Mouse (Mus musculus): ENCODE results near the gene Gm5089. TPM values are rescaled to one million over a fixed set of nuclear protein-coding genes. Genes with fewer than 3 reads are reported as not detected.

Gene Gm5089
- total RNA-seq (2021), result under 1 TPM in 1 of 2 experiments, not detected in 1; 0.25 TPM

GRCm38 (mm10) chr14:122450496-122451382 is at the start of gene Gm5089:
TSS of gene Gm5089 (minus strand) at chr14:122451115.
- intact Hi-C loops (cut with DNase I), result loop anchor here (5.0 kb wide), 2 partner anchors 37 to 43 kb away; no protein-coding TSS in a partner anchor

GRCm38 (mm10) chr14:122492015-122492414 is 41.1 kb upstream of the Gm5089 start:
- intact Hi-C loops (cut with DNase I), result loop anchor here (5.0 kb wide), 1 partner anchor 385 kb away; no protein-coding TSS in a partner anchor
- DNase-seq (ENCODE audit: low spot score in 2 of 2), result no peak

More at GRCm38 (mm10) chr14:122450496-122451382, at the start of gene Gm5089:
- DNase-seq (ENCODE audit: low spot score in 2 of 2), result no peak

GRCm38 (mm10) chr14:122491521-122491920 is 40.6 kb upstream of the Gm5089 start:
- intact Hi-C loops (cut with DNase I), result loop anchor here (5.0 kb wide), 1 partner anchor 386 kb away; no protein-coding TSS in a partner anchor

GRCm38 (mm10) chr14:122490441-122491328 is 39.8 kb upstream of the Gm5089 start, which contains the start of gene Gm10837:
TSS of gene Gm10837 (plus strand) at chr14:122490586.
- DNase-seq (ENCODE audit: low spot score in 2 of 2), result no peak
- intact Hi-C loops (cut with DNase I), result loop anchor here (5.0 kb wide), 1 partner anchor 387 kb away; no protein-coding TSS in a partner anchor

More at GRCm38 (mm10) chr14:122491521-122491920, 40.6 kb upstream of the Gm5089 start:
- no peak for DNase-seq (ENCODE audit: low spot score in 2 of 2)

- intact Hi-C loops (cut with DNase I), result loop anchor here (5.0 kb wide), 2 partner anchors 38 to 387 kb away; partner anchors contain the start of gene Gm5089
- no peak for DNase-seq (ENCODE audit: low spot score in 2 of 2)
Observed at GRCm38 (mm10) chr14:122489686-122490414, 38.9 kb upstream of the Gm5089 start.

- no peak for DNase-seq (ENCODE audit: low spot score in 2 of 2)
- intact Hi-C loops (cut with DNase I), result loop anchor here (5.0 kb wide), 1 partner anchor 37 kb away; the partner anchor contains the start of gene Gm5089
Observed at GRCm38 (mm10) chr14:122489041-122489440, 38.1 kb upstream of the Gm5089 start.

- no peak for DNase-seq (ENCODE audit: low spot score in 2 of 2)
- intact Hi-C loops (cut with DNase I), result loop anchor here (5.0 kb wide), 1 partner anchor 35 kb away; the partner anchor contains the start of gene Gm5089
Observed at GRCm38 (mm10) chr14:122487366-122487765, 36.5 kb upstream of the Gm5089 start.

GRCm38 (mm10) chr14:122486611-122487010 is 35.7 kb upstream of the Gm5089 start:
- no peak for DNase-seq (ENCODE audit: low spot score in 2 of 2)
- intact Hi-C loops (cut with DNase I), result loop anchor here (5.0 kb wide), 1 partner anchor 34 kb away; the partner anchor contains the start of gene Gm5089

GRCm38 (mm10) chr14:122485635-122486181 is 34.8 kb upstream of the Gm5089 start:
- DNase-seq (ENCODE audit: low spot score in 2 of 2), result no peak
- intact Hi-C loops (cut with DNase I), result loop anchor here (5.0 kb wide), 1 partner anchor 33 kb away; the partner anchor contains the start of gene Gm5089

GRCm38 (mm10) chr14:122484844-122485551 is 34.1 kb upstream of the Gm5089 start:
- no peak for DNase-seq (ENCODE audit: low spot score in 2 of 2)
- intact Hi-C loops (cut with DNase I), result loop anchor here (5.0 kb wide), 1 partner anchor 33 kb away; the partner anchor contains the start of gene Gm5089

- intact Hi-C loops (cut with DNase I), result no loop called here
- no peak for DNase-seq (ENCODE audit: low spot score in 2 of 2)
Observed at GRCm38 (mm10) chr14:122484458-122484843, 33.5 kb upstream of the Gm5089 start.

- DNase-seq (ENCODE audit: low spot score in 2 of 2), result no peak
- intact Hi-C loops (cut with DNase I), result no loop called here
Observed at GRCm38 (mm10) chr14:122483556-122484421, 32.9 kb upstream of the Gm5089 start.

- intact Hi-C loops (cut with DNase I), result no loop called here
- no peak for DNase-seq (ENCODE audit: low spot score in 2 of 2)
Observed at GRCm38 (mm10) chr14:122483024-122483385, 32.1 kb upstream of the Gm5089 start.

- intact Hi-C loops (cut with DNase I), result no loop called here
- no peak for DNase-seq (ENCODE audit: low spot score in 2 of 2)
Observed at GRCm38 (mm10) chr14:122482081-122483023, 31.4 kb upstream of the Gm5089 start.

GRCm38 (mm10) chr14:122481181-122481580 is 30.3 kb upstream of the Gm5089 start:
- no peak for DNase-seq (ENCODE audit: low spot score in 2 of 2)
- intact Hi-C loops (cut with DNase I), result no loop called here

GRCm38 (mm10) chr14:122480355-122480754 is 29.4 kb upstream of the Gm5089 start:
- intact Hi-C loops (cut with DNase I), result no loop called here
- DNase-seq (ENCODE audit: low spot score in 2 of 2), result no peak

Measured in left cerebral cortex, postnatal 36 days (tissue).